Mouse (Mus musculus) adrenal gland, adult (tissue): ENCODE measurements around the gene Aurkaip1.

Source experiments
- DNase-seq, 2 experiments: peaks; one replicate each; pipeline ENCODE4 v3.0.0; 2022 to 2023; ENCODE audit warnings: low spot score in 1 of 2; ENCODE audit not compliant: inconsistent age in 2 of 2

The Aurkaip1 gene

GRCm38 (mm10) chr4:155849792-155850451 is 18.9 kb downstream of the Aurkaip1 start:
- DNase-seq = no peak

DNA sequence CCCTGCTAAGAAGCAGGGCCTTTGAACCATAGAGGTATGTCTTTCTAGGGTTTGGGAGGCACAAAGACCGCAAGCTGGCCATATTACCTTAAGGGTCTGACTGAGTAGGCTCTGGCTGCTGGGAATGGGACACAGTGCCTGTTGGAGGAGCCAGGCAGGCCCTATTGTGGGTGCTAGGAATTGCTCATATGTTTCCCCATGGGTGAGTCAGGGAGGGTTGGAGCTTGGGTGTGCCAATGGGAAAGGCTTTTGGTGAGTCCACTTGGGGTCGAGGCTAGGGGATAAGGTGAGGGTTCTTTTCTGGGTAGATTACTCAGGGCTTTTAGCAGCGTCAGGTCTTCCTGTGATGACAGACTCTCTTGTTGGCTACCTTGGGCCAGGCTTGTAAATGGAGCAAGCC is 20.3 kb downstream of the Aurkaip1 start:
- DNase-seq = peak in 1 of 2 experiments; percentile 86

GRCm38 (mm10) chr4:155851951-155852411 is 20.9 kb downstream of the Aurkaip1 start:
- DNase-seq = peak in 1 of 2 experiments; percentile 67

DNA sequence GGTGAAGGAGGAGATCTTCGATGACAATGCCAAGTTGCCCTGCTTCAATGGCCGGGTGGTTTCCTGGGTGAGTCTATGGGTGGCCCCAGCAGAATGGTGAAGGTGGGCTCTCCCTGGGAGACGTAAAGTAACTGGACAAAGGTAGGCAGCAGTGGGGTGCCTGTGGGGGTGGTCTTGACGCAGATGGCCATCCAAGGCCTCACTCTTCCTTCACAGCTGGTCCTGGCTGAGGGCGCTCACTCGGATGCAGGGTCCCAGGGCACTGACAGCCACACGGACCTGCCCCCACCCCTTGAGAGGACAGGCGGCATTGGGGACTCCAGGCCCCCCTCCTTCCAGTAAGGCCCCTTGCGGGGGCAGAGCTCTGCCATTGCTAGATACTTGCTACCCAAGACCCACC is 22.3 kb downstream of the Aurkaip1 start:
- no peak for DNase-seq

GRCm38 (mm10) chr4:155854991-155855390 is 23.9 kb downstream of the Aurkaip1 start:
- DNase-seq = no peak

DNA sequence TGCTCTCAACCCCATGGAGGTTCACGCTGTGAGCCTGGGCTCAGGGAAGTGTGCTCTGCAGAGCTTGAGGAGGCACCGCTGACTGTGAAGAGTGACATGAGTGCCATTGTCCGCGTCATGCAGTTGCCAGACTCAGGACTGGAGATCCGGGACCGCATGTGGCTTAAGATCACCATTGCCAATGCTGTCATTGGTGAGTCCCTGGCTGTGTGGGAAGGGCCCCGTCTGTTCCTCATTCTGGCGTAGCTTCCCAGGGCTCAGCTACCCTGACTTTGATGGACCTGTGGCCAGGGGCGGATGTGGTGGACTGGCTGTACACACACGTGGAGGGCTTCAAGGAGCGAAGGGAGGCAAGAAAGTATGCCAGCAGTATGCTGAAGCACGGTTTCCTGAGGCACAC is 25.0 kb downstream of the Aurkaip1 start:
- no peak for DNase-seq

DNA sequence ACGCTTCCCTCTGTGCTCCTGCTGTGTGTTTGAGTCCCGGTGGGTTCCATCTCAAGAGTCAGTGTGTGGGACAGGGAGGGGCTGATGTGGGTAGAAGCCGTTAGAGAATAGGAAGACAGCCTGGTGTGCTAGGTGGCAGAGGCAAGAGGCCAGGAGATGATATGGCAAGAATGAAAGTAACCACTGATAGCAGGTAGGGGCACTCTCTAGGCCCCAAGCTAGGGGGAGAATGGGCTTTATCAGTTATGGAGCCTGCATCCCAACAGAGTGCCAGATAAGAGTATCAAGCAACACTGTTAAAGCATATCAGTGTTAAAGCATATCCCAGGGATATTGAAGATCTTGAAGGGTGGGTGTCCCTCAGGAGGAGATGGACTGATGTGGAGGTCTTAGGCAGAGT is 25.8 kb downstream of the Aurkaip1 start:
- no peak for DNase-seq

GRCm38 (mm10) chr4:155859318-155859717 is 28.2 kb downstream of the Aurkaip1 start:
- peak; percentile 50 to 69 for DNase-seq

DNA sequence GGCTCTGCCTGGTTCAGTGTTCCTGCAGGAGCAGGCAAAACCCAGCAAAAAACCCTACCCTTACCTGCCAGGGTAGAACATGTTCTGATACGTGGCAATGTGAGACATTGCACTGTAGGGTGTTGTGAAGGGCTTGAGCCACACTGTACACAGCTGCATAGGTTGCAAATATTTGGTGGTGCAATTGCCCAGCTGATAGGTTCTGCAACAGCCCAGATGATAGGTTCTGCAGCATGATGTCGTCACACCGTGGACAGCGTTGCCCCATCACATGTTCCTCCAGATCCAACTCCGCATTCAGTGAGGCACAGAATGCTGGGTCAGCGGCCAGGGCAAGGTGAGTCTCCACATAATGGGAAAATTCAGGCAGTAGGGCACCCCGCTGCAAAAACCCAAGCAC is 30.7 kb downstream of the Aurkaip1 start:
- peak in 1 of 2 experiments; percentile 36 for DNase-seq

GRCm38 (mm10) chr4:155863001-155863400 is 31.9 kb downstream of the Aurkaip1 start, which contains the start of gene Tas1r3:
Gene Tas1r3 (minus strand): TSS chr4:155863362.
- DNase-seq = no peak

DNA sequence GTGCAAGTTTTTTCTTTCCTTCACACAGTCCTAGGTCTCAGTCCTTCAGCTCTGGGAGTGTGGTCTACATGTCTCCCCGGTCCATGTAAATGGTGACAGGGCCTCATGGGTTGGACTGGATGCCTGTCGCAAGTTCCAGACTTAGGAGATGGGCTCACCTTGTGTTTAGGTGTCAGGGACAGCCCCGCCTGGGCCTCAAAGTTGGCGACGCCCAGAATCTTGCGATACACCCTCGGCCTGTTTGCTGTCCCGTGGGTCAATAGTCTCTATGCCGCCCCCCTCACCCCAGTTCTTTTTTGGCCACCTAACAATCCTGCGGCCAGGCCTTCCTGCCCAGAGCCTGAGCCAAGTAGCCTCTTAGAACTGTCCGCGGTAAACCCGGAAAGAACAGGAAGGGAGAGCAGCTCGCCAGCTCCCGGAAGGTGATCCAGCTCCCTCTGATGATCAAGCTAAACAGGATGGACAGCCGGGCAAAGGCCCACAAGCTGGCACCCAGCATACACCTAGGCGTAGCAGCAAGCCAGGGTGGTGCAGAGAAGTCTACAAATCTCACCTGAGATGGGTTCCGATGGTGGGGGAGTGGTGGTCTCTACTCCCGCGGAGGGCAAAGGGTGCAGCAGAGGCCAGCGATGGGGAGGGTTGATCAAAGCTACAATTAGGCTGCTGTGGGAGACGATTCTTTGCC is 37.7 kb downstream of the Aurkaip1 start:
- peak in 1 of 2 experiments; percentile 37 for DNase-seq

GRCm38 (mm10) chr4:155869317-155870033 is 38.4 kb downstream of the Aurkaip1 start, which contains the start of the genes Cptp and Ints11:
Gene Cptp (minus strand): TSS chr4:155869440.
Gene Ints11 (plus strand): TSS chr4:155869546.
- DNase-seq = peak; percentile 98 to 99

DNA sequence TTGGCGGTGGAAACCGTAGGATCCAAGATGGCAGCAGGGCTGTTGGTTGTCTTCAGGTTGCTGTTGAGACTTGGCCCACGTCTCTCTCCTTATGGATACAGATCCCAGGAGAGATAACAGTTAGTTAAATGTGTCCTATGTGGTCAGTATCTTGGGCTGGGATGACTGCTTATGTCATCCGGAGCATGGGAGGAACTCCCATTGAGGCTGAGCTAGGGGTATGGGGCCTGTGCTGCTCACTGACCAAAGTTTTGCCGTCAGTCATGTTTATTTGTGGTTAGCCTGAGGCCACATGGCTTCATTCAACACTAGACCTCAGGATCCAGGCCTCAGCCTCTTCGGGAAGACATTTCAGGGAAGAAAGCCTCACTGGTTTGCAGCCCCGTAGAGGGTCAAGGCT is 40.3 kb downstream of the Aurkaip1 start:
- DNase-seq = no peak
